Mouse (Mus musculus): ENCODE data around the gene Adipor2. TPM values are rescaled to one million over a fixed set of nuclear protein-coding genes. Genes with fewer than 3 reads are reported as not detected.
A peak's percentile ranks its signal among the peaks of the same experiment; 100 is the strongest.

Adipor2 gene
- polyA plus RNA-seq, 1 experiment from 2014 or later: 42.8 TPM

GRCm38 (mm10) chr6:119320481-119320880, 97.0 kb downstream of the Adipor2 start:
- Histone ChIP-seq H3K4me3 (no peak overlapping the region), H3K9ac (no peak overlapping the region), H3K27ac (no peak overlapping the region), H3K27me3 (0 out of 2 replicates have a peak, but pooled peaks cover 7% of the 10 kb centered on the region), H3K4me1 (no peaks in the 10 kb centered on the region), H3K36me3 (no peaks in the 10 kb centered on the region), H3K4me2 (no peak overlapping the region), H3K9me3 (peaks cover 5% of the 10 kb centered on the region; the same call in 1 of the 2 replicates)
- ATAC-seq (ENCODE audit: borderline replicate concordance, extremely low read depth, low FRiP score, low TSS enrichment): no peak
- 20% methylated on average over 16 of the region's 16 CpGs for WGBS

GRCm38 (mm10) chr6:119319358-119319757, 98.1 kb downstream of the Adipor2 start:
- Histone ChIP-seq H3K4me2 (no peak overlapping the region), H3K4me3 (no peak overlapping the region), H3K9me3 (peaks cover 5% of the 10 kb centered on the region; the same call in 1 of the 2 replicates), H3K4me1 (no peaks in the 10 kb centered on the region), H3K36me3 (no peaks in the 10 kb centered on the region), H3K27ac (no peak overlapping the region), H3K27me3 (0 out of 2 replicates have a peak, but pooled peaks cover 7% of the 10 kb centered on the region), H3K9ac (no peak overlapping the region)
- 76% methylated on average over 2 of the region's 2 CpGs for WGBS
- ATAC-seq (ENCODE audit: borderline replicate concordance, extremely low read depth, low FRiP score, low TSS enrichment): no peak

- Histone ChIP-seq H3K4me2 (no peak overlapping the region), H3K27ac (no peak overlapping the region), H3K4me3 (no peak overlapping the region), H3K27me3 (0 out of 2 replicates have a peak, but pooled peaks cover 3% of the 10 kb centered on the region), H3K9me3 (peaks cover 5% of the 10 kb centered on the region; the same call in 1 of the 2 replicates), H3K36me3 (no peaks in the 10 kb centered on the region), H3K4me1 (no peaks in the 10 kb centered on the region), H3K9ac (no peak overlapping the region)
- 79% methylated on average over 9 of the region's 9 CpGs for WGBS
- ATAC-seq (ENCODE audit: borderline replicate concordance, extremely low read depth, low FRiP score, low TSS enrichment): no peak
Measured at GRCm38 (mm10) chr6:119318732-119319131, 98.8 kb downstream of the Adipor2 start.

GRCm38 (mm10) chr6:119314751-119315476, 102.6 kb downstream of the Adipor2 start:
- no peaks in the 10 kb centered on the region for H3K36me3 ChIP-seq
- H3K9me3 ChIP-seq: peaks cover 5% of the 10 kb centered on the region; the same call in 1 of the 2 replicates
- H3K4me1 ChIP-seq: 0 out of 2 replicates have a peak, but pooled peaks cover 7% of the 10 kb centered on the region
- 34% methylated on average over 7 of the region's 7 CpGs for WGBS
- no peak overlapping the region for H3K27ac ChIP-seq
- ATAC-seq (ENCODE audit: borderline replicate concordance, extremely low read depth, low FRiP score, low TSS enrichment): no peak
- H3K9ac ChIP-seq: no peak overlapping the region
- no peaks in the 10 kb centered on the region for H3K27me3 ChIP-seq
- H3K4me2 ChIP-seq: no peak overlapping the region
- H3K4me3 ChIP-seq: no peak overlapping the region

- Histone ChIP-seq H3K36me3 (no peaks in the 10 kb centered on the region), H3K9ac (no peak overlapping the region), H3K27me3 (no peaks in the 10 kb centered on the region), H3K4me2 (no peak overlapping the region), H3K9me3 (no peaks in the 10 kb centered on the region), H3K4me1 (0 out of 2 replicates have a peak, but pooled peaks cover 7% of the 10 kb centered on the region), H3K4me3 (no peak overlapping the region), H3K27ac (no peak overlapping the region)
- peak; percentile 25; the same call in 1 of the 2 replicates for ATAC-seq (ENCODE audit: borderline replicate concordance, extremely low read depth, low FRiP score, low TSS enrichment)
- 38% methylated on average over 14 of the region's 14 CpGs for WGBS
Measured at GRCm38 (mm10) chr6:119313588-119314375, 103.7 kb downstream of the Adipor2 start.

GRCm38 (mm10) chr6:119313096-119313495, 104.4 kb downstream of the Adipor2 start:
- 38% methylated on average over 3 of the region's 3 CpGs for WGBS
- ATAC-seq (ENCODE audit: borderline replicate concordance, extremely low read depth, low FRiP score, low TSS enrichment): no peak
- Histone ChIP-seq H3K4me3 (no peak overlapping the region), H3K36me3 (no peaks in the 10 kb centered on the region), H3K9ac (no peak overlapping the region), H3K9me3 (no peaks in the 10 kb centered on the region), H3K4me2 (no peak overlapping the region), H3K27ac (no peak overlapping the region), H3K4me1 (0 out of 2 replicates have a peak, but pooled peaks cover 7% of the 10 kb centered on the region), H3K27me3 (no peaks in the 10 kb centered on the region)

GRCm38 (mm10) chr6:119312381-119312780, 105.1 kb downstream of the Adipor2 start:
- Histone ChIP-seq H3K4me3 (no peak overlapping the region), H3K36me3 (no peaks in the 10 kb centered on the region), H3K27ac (no peak overlapping the region), H3K9me3 (no peaks in the 10 kb centered on the region), H3K9ac (no peak overlapping the region), H3K4me1 (0 out of 2 replicates have a peak, but pooled peaks cover 7% of the 10 kb centered on the region), H3K4me2 (no peak overlapping the region), H3K27me3 (no peaks in the 10 kb centered on the region)
- WGBS: 78% methylated on average over 6 of the region's 6 CpGs
- no peak for ATAC-seq (ENCODE audit: borderline replicate concordance, extremely low read depth, low FRiP score, low TSS enrichment)

GRCm38 (mm10) chr6:119310176-119310575, 107.3 kb downstream of the Adipor2 start:
- Histone ChIP-seq H3K9me3 (no peaks in the 10 kb centered on the region), H3K27me3 (no peaks in the 10 kb centered on the region), H3K9ac (no peak overlapping the region), H3K27ac (no peak overlapping the region), H3K4me2 (no peak overlapping the region), H3K4me1 (0 out of 2 replicates have a peak, but pooled peaks cover 7% of the 10 kb centered on the region), H3K36me3 (no peaks in the 10 kb centered on the region), H3K4me3 (no peak overlapping the region)
- no peak for ATAC-seq (ENCODE audit: borderline replicate concordance, extremely low read depth, low FRiP score, low TSS enrichment)
- 47% methylated on average over 9 of the region's 9 CpGs for WGBS

GRCm38 (mm10) chr6:119307867-119308413, 109.6 kb downstream of the Adipor2 start:
- 66% methylated on average over 10 of the region's 10 CpGs for WGBS
- no peak overlapping the region for H3K4me3 ChIP-seq

GRCm38 (mm10) chr6:119303331-119303730, 114.2 kb downstream of the Adipor2 start:
- no peak overlapping the region for H3K4me3 ChIP-seq
- no peaks in the 10 kb centered on the region for H3K4me1 ChIP-seq
- H3K27ac ChIP-seq: no peak overlapping the region
- H3K9me3 ChIP-seq: no peaks in the 10 kb centered on the region
- no peak for ATAC-seq (ENCODE audit: borderline replicate concordance, extremely low read depth, low FRiP score, low TSS enrichment)
- H3K4me2 ChIP-seq: no peak overlapping the region
- H3K36me3 ChIP-seq: no peaks in the 10 kb centered on the region
- H3K27me3 ChIP-seq: no peaks in the 10 kb centered on the region
- H3K9ac ChIP-seq: no peak overlapping the region
- 77% methylated on average over 6 of the region's 6 CpGs for WGBS

More at GRCm38 (mm10) chr6:119307867-119308413, 109.6 kb downstream of the Adipor2 start:
- Histone ChIP-seq H3K27me3 (no peaks in the 10 kb centered on the region), H3K9me3 (no peaks in the 10 kb centered on the region), H3K9ac (no peak overlapping the region), H3K36me3 (no peaks in the 10 kb centered on the region), H3K4me2 (no peak overlapping the region), H3K4me1 (0 out of 2 replicates have a peak, but pooled peaks cover 1% of the 10 kb centered on the region), H3K27ac (no peak overlapping the region)
- ATAC-seq (ENCODE audit: borderline replicate concordance, extremely low read depth, low FRiP score, low TSS enrichment): no peak

Data from lung, embryonic 15.5 days (tissue).